8 mouse cellular contexts compared by ENCODE assay signal in genomic region chr2:9881611-9882023, GRCm38 (mm10). TPM values are rescaled to one million over a fixed set of nuclear protein-coding genes. Genes with fewer than 3 reads are reported as not detected.
A peak's percentile ranks its signal among the peaks of the same experiment; 100 is the strongest.
DNase-seq lines count a peak whose midpoint lies in the region; ATAC-seq and TF ChIP-seq lines count a peak whose summit lies in the region.

No protein-coding gene starts in this region.

- peaks cover 76% of the 10 kb centered on the region for H3K27me3 ChIP-seq in kidney, embryonic 16.5 days (ENCODE audit: insufficient read depth, low read length)
- H3K27me3 ChIP-seq in embryonic facial prominence, embryonic 10.5 days (replicated peaks; ENCODE audit: low read depth, poor library complexity, severe bottlenecking): peaks cover 92% of the 10 kb centered on the region
- peaks cover 71% of the 10 kb centered on the region for H3K27me3 ChIP-seq in intestine, embryonic 16.5 days (replicated peaks; ENCODE audit: control insufficient read depth, insufficient read depth, low read length)
- H3K27me3 ChIP-seq in neural tube, embryonic 14.5 days (ENCODE audit: control insufficient read depth, insufficient read depth, low read length): peaks cover 36% of the 10 kb centered on the region
- peaks cover 40% of the 10 kb centered on the region for H3K27me3 ChIP-seq in cerebellum, adult 2 months (ENCODE audit: control insufficient read depth, insufficient read depth, low read length)

- ATAC-seq in kidney, embryonic 16.5 days (ENCODE audit: low FRiP score, low TSS enrichment): no peak
- ATAC-seq in intestine, embryonic 16.5 days: no peak
- ATAC-seq in neural tube, embryonic 14.5 days (ENCODE audit: low read depth): no peak
- no peak for ATAC-seq in erythroblast, adult 5-6 weeks (replicated peaks; ENCODE audit: low FRiP score, poor library complexity, severe bottlenecking)

- H3K4me2 ChIP-seq in kidney, embryonic 16.5 days (replicated peaks; ENCODE audit: low read depth, low read length): peak overlapping the region; percentile 90
- H3K4me2 ChIP-seq in intestine, embryonic 16.5 days (ENCODE audit: low read depth, low read length): peak overlapping the region; percentile 36; the same call in 1 of the 2 replicates
- H3K4me2 ChIP-seq in neural tube, embryonic 14.5 days (ENCODE audit: low read depth, low read length): no peak overlapping the region; the same call in 1 of the 2 replicates

- no peak for TF ChIP-seq POLR2A in cerebellum, adult 2 months (IDR thresholded peaks at IDR 0.05; ENCODE audit: borderline replicate concordance, insufficient read depth, low read length)

- peak overlapping the region; percentile 81 for H3K27ac ChIP-seq in kidney, embryonic 16.5 days (ENCODE audit: low read length)
- peak overlapping the region; percentile 86 for H3K27ac ChIP-seq in embryonic facial prominence, embryonic 10.5 days (replicated peaks)
- no peak overlapping the region for H3K27ac ChIP-seq in intestine, embryonic 16.5 days (ENCODE audit: low read length)
- no peak overlapping the region for H3K27ac ChIP-seq in neural tube, embryonic 14.5 days (ENCODE audit: low read depth, low read length)
- H3K27ac ChIP-seq in cerebellum, adult 2 months (ENCODE audit: insufficient read depth, low read length): no peak overlapping the region

- H3K4me1 ChIP-seq in kidney, embryonic 16.5 days (ENCODE audit: insufficient read depth, low read length): peaks cover 25% of the 10 kb centered on the region; the same call in 1 of the 2 replicates
- peaks cover 70% of the 10 kb centered on the region for H3K4me1 ChIP-seq in embryonic facial prominence, embryonic 10.5 days
- peaks cover 37% of the 10 kb centered on the region for H3K4me1 ChIP-seq in intestine, embryonic 16.5 days (ENCODE audit: control insufficient read depth, insufficient read depth, low read length)
- peaks cover 3% of the 10 kb centered on the region; the same call in 1 of the 2 replicates for H3K4me1 ChIP-seq in neural tube, embryonic 14.5 days (ENCODE audit: control insufficient read depth, insufficient read depth, low read length)
- H3K4me1 ChIP-seq in cerebellum, adult 2 months (ENCODE audit: control insufficient read depth, insufficient read depth, low read length): no peaks in the 10 kb centered on the region; the same call in 1 of the 2 replicates

- no peak for TF ChIP-seq CTCF in cerebellum, adult 2 months (IDR thresholded peaks at IDR 0.05; ENCODE audit: borderline replicate concordance, insufficient read depth, low read depth, low read length)

- 3% methylated on average over 13 of the region's 13 CpGs for WGBS in kidney, embryonic 16.5 days
- WGBS in embryonic facial prominence, embryonic 10.5 days: 0% methylated on average over 13 of the region's 13 CpGs
- 4% methylated on average over 13 of the region's 13 CpGs for WGBS in intestine, embryonic 16.5 days
- 3% methylated on average over 12 of the region's 13 CpGs for WGBS in neural tube, embryonic 14.5 days
- WGBS in cerebellum, adult 2 months: 7% methylated on average over 13 of the region's 13 CpGs

- peak overlapping the region; percentile 55 for H3K4me3 ChIP-seq in kidney, embryonic 16.5 days (ENCODE audit: low read length)
- H3K4me3 ChIP-seq in embryonic facial prominence, embryonic 10.5 days: peak overlapping the region; percentile 63
- H3K4me3 ChIP-seq in intestine, embryonic 16.5 days (ENCODE audit: low read length): peak overlapping the region; percentile 31
- H3K4me3 ChIP-seq in neural tube, embryonic 14.5 days (ENCODE audit: low read depth, low read length): 0 out of 2 replicates have a peak overlapping the region, but pooled peaks have one; percentile 2
- no peak overlapping the region for H3K4me3 ChIP-seq in cerebellum, adult 2 months (replicated peaks; ENCODE audit: insufficient read depth, low read depth, low read length)

- peak overlapping the region; percentile 68 for H3K9ac ChIP-seq in kidney, embryonic 16.5 days (replicated peaks; ENCODE audit: low read length)
- no peak overlapping the region for H3K9ac ChIP-seq in intestine, embryonic 16.5 days (ENCODE audit: low read depth, low read length)
- H3K9ac ChIP-seq in neural tube, embryonic 14.5 days (replicated peaks; ENCODE audit: low read depth, low read length): no peak overlapping the region

- no peaks in the 10 kb centered on the region for H3K9me3 ChIP-seq in kidney, embryonic 16.5 days (ENCODE audit: low read length)
- H3K9me3 ChIP-seq in embryonic facial prominence, embryonic 10.5 days: no peaks in the 10 kb centered on the region
- H3K9me3 ChIP-seq in intestine, embryonic 16.5 days (ENCODE audit: control insufficient read depth, low read length): no peaks in the 10 kb centered on the region
- H3K9me3 ChIP-seq in neural tube, embryonic 14.5 days (ENCODE audit: control insufficient read depth, low read length): no peaks in the 10 kb centered on the region

- no peaks in the 10 kb centered on the region for H3K36me3 ChIP-seq in kidney, embryonic 16.5 days (ENCODE audit: insufficient read depth, low read length)
- no peaks in the 10 kb centered on the region for H3K36me3 ChIP-seq in embryonic facial prominence, embryonic 10.5 days (replicated peaks)
- H3K36me3 ChIP-seq in intestine, embryonic 16.5 days (ENCODE audit: control insufficient read depth, insufficient read depth, low read length): no peaks in the 10 kb centered on the region
- H3K36me3 ChIP-seq in neural tube, embryonic 14.5 days (ENCODE audit: control insufficient read depth, insufficient read depth, low read length): no peaks in the 10 kb centered on the region

- DNase-seq in kidney, postnatal 10 days: no peak
- DNase-seq in embryonic facial prominence, embryonic 10.5 days (ENCODE audit: low spot score): peak; percentile 70
- DNase-seq in spleen, postnatal 4 days (ENCODE audit: low spot score in 2 of 2): no peak
- DNase-seq in cerebellum, adult 2 months: no peak

RNA-seq across cellular contexts. Expression of gene 4930412O13Rik, which starts 0.6 kb away (rescaled TPM):
- polyA plus RNA-seq in kidney, embryonic 16.5 days (2015; fragmentation: Nextera tagmentation; extraction: Ambion mirVana): 2.8 and 3.2 TPM in 2 replicates
- 2.3 TPM in 2 replicates for polyA plus RNA-seq in embryonic facial prominence, embryonic 10.5 days (2016; fragmentation: Nextera tagmentation; extraction: Ambion mirVana)
- polyA plus RNA-seq in intestine, embryonic 16.5 days (2015; fragmentation: Nextera tagmentation; extraction: Ambion mirVana): not detected in 2 replicates
- polyA plus RNA-seq in neural tube, embryonic 14.5 days (2014; fragmentation: Nextera tagmentation; extraction: Ambion mirVana): 0.94 TPM in 1 of 2 replicates, not detected in the other
- polyA plus RNA-seq in cerebellum, adult 2 months (2012; rRNA removed): 0.30 TPM in 1 of 2 replicates, not detected in the other
- total RNA-seq in erythroblast, adult 5-6 weeks (2015; ENCODE audit: low replicate concordance): not detected in 2 replicates
- not detected in 2 replicates for total RNA-seq in erythroblast, adult 5-6 weeks (2017; ENCODE audit: low replicate concordance)

RNA-seq across cellular contexts. Expression of gene 9230102O04Rik, which starts 7.7 kb away (rescaled TPM):
- 6.7 and 7.2 TPM in 2 replicates for polyA plus RNA-seq in kidney, embryonic 16.5 days (2015; fragmentation: Nextera tagmentation; extraction: Ambion mirVana)
- 0.82 TPM in 1 of 2 replicates, not detected in the other for polyA plus RNA-seq in embryonic facial prominence, embryonic 10.5 days (2016; fragmentation: Nextera tagmentation; extraction: Ambion mirVana)
- polyA plus RNA-seq in intestine, embryonic 16.5 days (2015; fragmentation: Nextera tagmentation; extraction: Ambion mirVana): not detected in 2 replicates
- polyA plus RNA-seq in neural tube, embryonic 14.5 days (2014; fragmentation: Nextera tagmentation; extraction: Ambion mirVana): 0.46 TPM in 1 of 2 replicates, not detected in the other
- polyA plus RNA-seq in cerebellum, adult 2 months (2012; rRNA removed): not detected in 2 replicates
- total RNA-seq in erythroblast, adult 5-6 weeks (2015; ENCODE audit: low replicate concordance): not detected in 2 replicates
- not detected in 2 replicates for total RNA-seq in erythroblast, adult 5-6 weeks (2017; ENCODE audit: low replicate concordance)

RNA-seq across cellular contexts. Expression of gene Gata3, which starts 8.2 kb away (rescaled TPM):
- 103 and 117 TPM in 2 replicates for polyA plus RNA-seq in kidney, embryonic 16.5 days (2015; fragmentation: Nextera tagmentation; extraction: Ambion mirVana)
- polyA plus RNA-seq in embryonic facial prominence, embryonic 10.5 days (2016; fragmentation: Nextera tagmentation; extraction: Ambion mirVana): 24.5 and 29.1 TPM in 2 replicates
- 2.0 and 2.1 TPM in 2 replicates for polyA plus RNA-seq in intestine, embryonic 16.5 days (2015; fragmentation: Nextera tagmentation; extraction: Ambion mirVana)
- 8.7 and 13.3 TPM in 2 replicates for polyA plus RNA-seq in neural tube, embryonic 14.5 days (2014; fragmentation: Nextera tagmentation; extraction: Ambion mirVana)
- 1.2 and 1.3 TPM in 2 replicates for polyA plus RNA-seq in cerebellum, adult 2 months (2012; rRNA removed)
- total RNA-seq in erythroblast, adult 5-6 weeks (2015; ENCODE audit: low replicate concordance): 0.42 and 1.5 TPM in 2 replicates
- total RNA-seq in erythroblast, adult 5-6 weeks (2017; ENCODE audit: low replicate concordance): 0.56 and 1.4 TPM in 2 replicates

Comparison
In these comparisons a context has a peak if more than half of its experiments do, and no peak if none do; other contexts are left out.
1. H3K27ac ChIP-seq: peak in kidney, embryonic 16.5 days (single experiment) and embryonic facial prominence, embryonic 10.5 days (single experiment); none in intestine, embryonic 16.5 days (single experiment), neural tube, embryonic 14.5 days (single experiment) and cerebellum, adult 2 months (single experiment).